Comparison of ENCODE assay signal across 8 mouse cellular contexts in genomic region chr5:144257451-144258110, GRCm38 (mm10). TPM values are rescaled to one million over a fixed set of nuclear protein-coding genes. Genes with fewer than 3 reads are reported as not detected.
DNase-seq lines count a peak whose midpoint lies in the region; ATAC-seq lines count a peak whose summit lies in the region.

No protein-coding gene starts in this region.

- H3K4me1 ChIP-seq in neural tube, embryonic 11.5 days (ENCODE audit: control insufficient read depth, insufficient read depth, low read length), result peaks cover 29% of the 10 kb centered on the region
- H3K4me1 ChIP-seq in liver, embryonic 12.5 days, result peaks cover 58% of the 10 kb centered on the region

- peak; percentile 59 to 80 for DNase-seq in adrenal gland, adult (ENCODE audit: inconsistent age in 2 of 2, low spot score in 1 of 2)
- no peak for DNase-seq in adrenal gland, adult 18-20 months (ENCODE audit: low spot score in 2 of 2)
- no peak for DNase-seq in neural tube, embryonic 11.5 days (ENCODE audit: low spot score)
- DNase-seq in neural tube, embryonic 10.5 days (ENCODE audit: extremely low spot score, low spot score), result no peak
- DNase-seq in thymus, postnatal 36 days, result peak; percentile 29 to 37
- no peak for DNase-seq in urinary bladder, postnatal 10 days (ENCODE audit: low spot score)
- DNase-seq in frontal cortex, postnatal 36 days (ENCODE audit: low spot score in 2 of 2), result no peak

- no peak for ATAC-seq in neural tube, embryonic 11.5 days (ENCODE audit: insufficient read depth, low FRiP score, low TSS enrichment)
- no peak for ATAC-seq in liver, embryonic 12.5 days

- H3K9me3 ChIP-seq in neural tube, embryonic 11.5 days (ENCODE audit: control insufficient read depth, low read length), result no peaks in the 10 kb centered on the region
- no peaks in the 10 kb centered on the region for H3K9me3 ChIP-seq in liver, embryonic 12.5 days (replicated peaks)

- H3K27ac ChIP-seq in neural tube, embryonic 11.5 days (ENCODE audit: low read depth, low read length), result no peak overlapping the region
- no peak overlapping the region for H3K27ac ChIP-seq in liver, embryonic 12.5 days

- peak overlapping the region; percentile 95 for H3K9ac ChIP-seq in neural tube, embryonic 11.5 days (ENCODE audit: low read length)
- H3K9ac ChIP-seq in liver, embryonic 12.5 days, result no peak overlapping the region

- peak overlapping the region; percentile 81 for H3K4me2 ChIP-seq in neural tube, embryonic 11.5 days (ENCODE audit: low read depth)
- peak overlapping the region; percentile 100 for H3K4me2 ChIP-seq in liver, embryonic 12.5 days

- WGBS in neural tube, embryonic 11.5 days, result 69% methylated on average over 3 of the region's 3 CpGs
- WGBS in liver, embryonic 12.5 days (ENCODE audit: insufficient replicate concordance), result 80% methylated on average over 3 of the region's 3 CpGs

- peaks cover 4% of the 10 kb centered on the region for H3K36me3 ChIP-seq in neural tube, embryonic 11.5 days (ENCODE audit: control insufficient read depth, insufficient read depth, low read length)
- H3K36me3 ChIP-seq in liver, embryonic 12.5 days, result peaks cover 20% of the 10 kb centered on the region

- H3K27me3 ChIP-seq in neural tube, embryonic 11.5 days (ENCODE audit: control insufficient read depth, insufficient read depth, low read length), result no peaks in the 10 kb centered on the region
- H3K27me3 ChIP-seq in liver, embryonic 12.5 days (replicated peaks), result no peaks in the 10 kb centered on the region

- peak overlapping the region; percentile 99 for H3K4me3 ChIP-seq in neural tube, embryonic 11.5 days (ENCODE audit: low read depth, low read length)
- peak overlapping the region; percentile 1; the same call in 1 of the 2 replicates for H3K4me3 ChIP-seq in liver, embryonic 12.5 days

RNA-seq across cellular contexts. Expression of gene Bri3, which starts 13.3 kb away (rescaled TPM):
- 100 to 1,000 TPM; 136 to 144 TPM for total RNA-seq in adrenal gland, adult 18-20 months (2021)
- 119 and 121 TPM in 2 replicates for polyA plus RNA-seq in neural tube, embryonic 11.5 days (2014; fragmentation: Nextera tagmentation; extraction: Ambion mirVana)
- polyA plus RNA-seq in liver, embryonic 12.5 days (2016; fragmentation: Nextera tagmentation; extraction: Ambion mirVana), result 37.7 and 40.3 TPM in 2 replicates

RNA-seq across cellular contexts. Expression of gene Tecpr1, which starts 34.2 kb away (rescaled TPM):
- 100 to 1,000 TPM; 110 to 112 TPM for total RNA-seq in adrenal gland, adult 18-20 months (2021)
- 18.4 and 18.6 TPM in 2 replicates for polyA plus RNA-seq in neural tube, embryonic 11.5 days (2014; fragmentation: Nextera tagmentation; extraction: Ambion mirVana)
- polyA plus RNA-seq in liver, embryonic 12.5 days (2016; fragmentation: Nextera tagmentation; extraction: Ambion mirVana), result 4.8 TPM in 2 replicates

Comparison
In these comparisons a context has a peak if more than half of its experiments do, and no peak if none do; other contexts are left out.
1. DNase-seq: peak in adrenal gland, adult (2 of 2) and thymus, postnatal 36 days (2 of 2); none in adrenal gland, adult 18-20 months (0 of 2), neural tube, embryonic 11.5 days (single experiment), neural tube, embryonic 10.5 days (single experiment), urinary bladder, postnatal 10 days (single experiment) and frontal cortex, postnatal 36 days (0 of 2).